Mouse (Mus musculus) liver, embryonic 13.5 days (tissue): Measurements from ENCODE around the gene Gm49510. TPM values are rescaled to one million over a fixed set of nuclear protein-coding genes. Genes with fewer than 3 reads are reported as not detected.
"Not testable (repeated sequence)": the region's sequence is repeated elsewhere in the genome, so short reads cannot be mapped to it uniquely, and the experiment has no call there.

ENCODE experiments used
- ATAC-seq: fragments of 200-750 bp; cut with Nextera tagmentation; 2 replicates; pipeline ENCODE4 v1.8.0; 2017; ENCODE audit warnings: low read depth, mild to moderate bottlenecking, moderate number of reproducible peaks, moderate library complexity
- DNase-seq: peaks from one replicate; pipeline ENCODE4 v3.0.0; 2022
- H3K27ac ChIP-seq: fragments of 300-500 bp; sonication (generic); 2 replicates; pipeline ENCODE4 v1.5.1; 2015; ENCODE audit warnings: moderate library complexity, mild to moderate bottlenecking, inconsistent platforms
- H3K27me3 ChIP-seq: fragments of 300-500 bp; sonication (generic); 2 replicates; pipeline ENCODE4 v1.6.1; 2015; ENCODE audit warnings: mild to moderate bottlenecking, inconsistent platforms
- H3K36me3 ChIP-seq: fragments of 300-500 bp; sonication (generic); 2 replicates; pipeline ENCODE4 v1.6.1; 2015; ENCODE audit warnings: mild to moderate bottlenecking, inconsistent platforms
- H3K4me1 ChIP-seq: fragments of 300-500 bp; sonication (generic); replicated peaks from 2 replicates; pipeline ENCODE4 v1.6.1; 2015; ENCODE audit warnings: inconsistent platforms
- H3K4me2 ChIP-seq: fragments of 300-500 bp; sonication (generic); 2 replicates; pipeline ENCODE4 v1.6.1; 2015; ENCODE audit warnings: inconsistent platforms, mild to moderate bottlenecking, moderate library complexity
- H3K4me3 ChIP-seq: fragments of 300-500 bp; sonication (generic); replicated peaks from 2 replicates; pipeline ENCODE4 v1.5.1; 2015; ENCODE audit warnings: mild to moderate bottlenecking, inconsistent platforms
- H3K9ac ChIP-seq: fragments of 300-500 bp; sonication (generic); 2 replicates; pipeline ENCODE4 v1.6.1; 2015; ENCODE audit warnings: mild to moderate bottlenecking, inconsistent platforms
- H3K9me3 ChIP-seq: fragments of 300-500 bp; sonication (generic); replicated peaks from 2 replicates; pipeline ENCODE4 v1.6.1; 2016; ENCODE audit warnings: inconsistent platforms
- WGBS: fragments of 180-500 bp; shearing (Covaris S2); methylation state at CpG from one replicate; pipeline ENCODE4 v1.1.7; 2015; ENCODE audit not compliant: insufficient replicate concordance; 5-methylcytosine and 5-hydroxymethylcytosine counted together
- polyA plus RNA-seq: library from polyadenylated mRNA; unstranded; fragments of >200 nt; fragmentation: Nextera tagmentation; extraction: Ambion mirVana; gene quantifications from 2 replicates; pipeline ENCODE4 v1.2.1, GENCODE M21; 2015

The Gm49510 gene
- polyA plus RNA-seq, 1 experiment from 2014 or later: 0.16 TPM

DNA sequence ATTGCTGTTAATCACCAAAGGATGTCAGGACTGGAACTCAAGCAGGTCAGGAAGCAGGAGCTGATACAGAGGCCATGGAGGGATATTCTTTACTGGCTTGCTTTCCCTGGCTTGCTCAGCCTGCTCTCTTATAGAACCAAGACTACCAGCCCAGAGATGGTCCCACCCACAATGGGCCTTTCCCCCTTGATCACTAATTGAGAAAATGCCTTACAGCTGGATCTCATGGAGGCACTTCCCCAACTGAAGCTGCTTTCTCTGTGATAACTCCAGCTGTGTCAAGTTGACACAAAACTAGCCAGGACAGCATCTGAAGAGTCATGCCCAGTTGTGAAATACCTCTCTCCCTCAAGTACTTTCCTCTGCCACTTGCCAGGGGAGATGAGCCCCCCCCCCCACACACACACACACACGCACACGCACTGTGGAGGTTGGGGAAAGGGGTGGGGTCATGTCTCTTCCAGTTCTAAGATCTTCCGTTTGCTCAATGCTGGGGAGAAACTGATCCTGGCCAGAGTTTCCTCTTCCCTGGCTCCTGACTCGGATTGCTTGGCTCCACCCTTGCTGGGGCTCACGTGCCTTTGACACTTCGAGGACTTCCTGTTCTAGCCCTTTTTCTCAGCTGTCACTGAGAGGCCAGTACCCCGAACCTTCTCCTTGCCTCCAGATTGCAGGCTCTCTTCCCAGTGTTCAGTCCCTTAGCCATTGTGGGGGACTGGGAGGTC, 20.5 kb upstream of the Gm49510 start:
- ATAC-seq, H3K27me3 ChIP-seq, H3K9me3 ChIP-seq, DNase-seq: not testable (repeated sequence)
- Histone ChIP-seq H3K4me3 (peak overlapping the region; percentile 91; the same call in 1 of the 2 replicates), H3K4me1 (peaks cover 62% of the 10 kb centered on the region), H3K27ac (peak overlapping the region; percentile 96), H3K4me2 (peak overlapping the region; percentile 87), H3K36me3 (peaks cover 46% of the 10 kb centered on the region), H3K9ac (peak overlapping the region; percentile 33)
- 24% methylated on average over 7 of the region's 7 CpGs for WGBS

DNA sequence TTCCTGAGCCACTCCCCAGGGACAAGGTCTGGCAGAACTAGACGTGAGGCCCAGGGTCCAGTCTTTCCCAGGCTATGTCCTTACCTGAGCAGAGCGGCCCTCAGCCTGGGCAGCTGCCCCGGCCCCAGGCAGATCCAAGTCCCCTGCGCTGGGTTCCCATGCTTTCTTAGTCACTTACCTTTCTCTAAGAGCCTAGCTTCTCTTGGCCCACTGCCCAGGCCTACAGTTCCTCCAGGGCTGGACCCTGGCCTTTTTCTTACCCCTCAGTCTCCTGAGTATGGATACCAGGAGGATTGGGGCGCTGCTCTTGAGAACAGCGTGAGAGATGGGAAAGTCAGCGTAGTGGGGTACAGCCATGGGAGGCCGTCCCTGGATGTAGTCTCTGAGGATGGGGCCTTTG, 19.0 kb upstream of the Gm49510 start:
- WGBS: 87% methylated on average over 8 of the region's 8 CpGs
- H3K4me2 ChIP-seq: no peak overlapping the region
- no peak overlapping the region for H3K27ac ChIP-seq
- peaks cover 54% of the 10 kb centered on the region for H3K4me1 ChIP-seq
- no peak for ATAC-seq
- no peak overlapping the region for H3K9ac ChIP-seq
- no peak for DNase-seq
- no peak overlapping the region for H3K4me3 ChIP-seq
- H3K9me3 ChIP-seq: no peaks in the 10 kb centered on the region
- no peaks in the 10 kb centered on the region for H3K27me3 ChIP-seq
- peaks cover 59% of the 10 kb centered on the region for H3K36me3 ChIP-seq

DNA sequence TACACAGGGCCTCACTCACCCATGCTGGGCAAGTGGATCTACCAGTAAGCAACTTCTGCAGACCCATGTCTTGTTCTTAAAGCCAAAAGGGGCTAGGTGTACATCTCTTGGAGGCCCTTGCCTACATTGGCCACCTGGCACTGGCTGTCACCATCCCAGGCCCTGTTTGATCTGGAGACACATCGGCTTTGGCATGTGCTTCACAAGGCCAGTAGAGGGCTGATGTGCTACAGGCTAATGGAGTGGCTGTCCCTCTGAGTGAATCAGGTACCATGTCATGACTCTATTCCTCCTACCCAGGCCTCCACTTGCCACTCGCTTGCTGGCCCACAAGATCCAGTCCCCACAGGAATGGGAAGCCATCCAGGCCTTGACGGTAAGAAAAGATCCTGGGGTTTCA, 17.6 kb upstream of the Gm49510 start:
- no peak overlapping the region for H3K9ac ChIP-seq
- peaks cover 41% of the 10 kb centered on the region for H3K4me1 ChIP-seq
- H3K9me3 ChIP-seq: no peaks in the 10 kb centered on the region
- ATAC-seq (no peak), DNase-seq (no peak)
- H3K4me2 ChIP-seq: no peak overlapping the region
- 79% methylated on average over 3 of the region's 3 CpGs for WGBS
- no peak overlapping the region; the same call in 1 of the 2 replicates for H3K27ac ChIP-seq
- H3K4me3 ChIP-seq: no peak overlapping the region
- peaks cover 72% of the 10 kb centered on the region for H3K36me3 ChIP-seq
- H3K27me3 ChIP-seq: no peaks in the 10 kb centered on the region

DNA sequence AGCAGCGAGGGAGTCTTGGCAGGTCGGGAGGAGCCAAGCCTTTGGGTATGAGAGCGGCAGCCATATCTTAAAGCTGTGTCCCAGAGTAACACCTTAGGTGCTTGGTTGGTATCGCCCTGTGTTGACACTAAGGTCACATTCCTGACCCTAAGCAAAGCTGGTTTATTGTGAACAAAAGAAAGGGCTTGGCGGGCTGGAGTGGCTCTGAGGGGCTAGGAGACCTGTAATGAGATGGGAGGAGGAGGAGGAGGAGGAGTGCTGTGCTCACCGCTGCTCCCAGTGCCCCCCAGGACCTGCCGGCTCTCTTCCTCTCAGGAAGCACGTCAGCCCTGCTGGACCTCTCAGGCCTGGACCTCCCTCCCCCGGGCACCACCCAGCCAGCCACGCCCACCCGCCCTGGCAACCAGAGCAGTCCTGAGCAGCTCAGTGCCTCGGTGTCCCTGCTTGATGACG, 10.0 kb upstream of the Gm49510 start:
- Histone ChIP-seq H3K4me3 (no peak overlapping the region), H3K36me3 (peaks cover 91% of the 10 kb centered on the region), H3K4me2 (peak overlapping the region; percentile 32; the same call in 1 of the 2 replicates), H3K27me3 (no peaks in the 10 kb centered on the region), H3K27ac (peak overlapping the region; percentile 55; the same call in 1 of the 2 replicates), H3K9ac (peak overlapping the region; percentile 56), H3K4me1 (peaks cover 62% of the 10 kb centered on the region), H3K9me3 (no peaks in the 10 kb centered on the region)
- WGBS: 30% methylated on average over 13 of the region's 13 CpGs
- ATAC-seq: peak; percentile 70
- no peak for DNase-seq

DNA sequence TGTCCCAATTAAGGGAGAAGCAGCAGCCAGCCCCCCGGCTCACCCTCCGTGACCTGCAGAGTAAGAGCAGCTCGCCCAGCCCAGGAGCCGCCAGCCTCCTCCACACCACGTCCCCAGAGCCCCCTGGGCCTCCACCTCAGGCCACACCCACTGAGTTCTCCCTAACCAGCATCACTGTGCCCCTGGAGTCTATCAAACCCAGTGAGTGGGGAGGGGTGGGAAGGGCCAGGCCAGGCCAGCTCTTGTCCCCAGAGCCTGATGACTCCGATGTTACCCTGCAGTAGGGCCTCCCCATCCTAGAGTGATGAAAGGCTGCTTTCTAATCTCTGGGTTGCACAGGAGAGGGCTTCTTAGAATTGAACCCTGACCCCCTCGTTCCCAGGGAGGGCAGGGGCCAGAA, 7.0 kb upstream of the Gm49510 start:
- no peaks in the 10 kb centered on the region for H3K27me3 ChIP-seq
- peak; percentile 25 for ATAC-seq
- 38% methylated on average over 7 of the region's 7 CpGs for WGBS
- no peak for DNase-seq
- H3K4me1 ChIP-seq: peaks cover 92% of the 10 kb centered on the region
- H3K4me3 ChIP-seq: no peak overlapping the region
- peak overlapping the region; percentile 89 for H3K27ac ChIP-seq
- peaks cover 64% of the 10 kb centered on the region for H3K36me3 ChIP-seq
- H3K9me3 ChIP-seq: no peaks in the 10 kb centered on the region
- H3K4me2 ChIP-seq: 0 out of 2 replicates have a peak overlapping the region, but pooled peaks have one; percentile 1
- H3K9ac ChIP-seq: peak overlapping the region; percentile 31; the same call in 1 of the 2 replicates

DNA sequence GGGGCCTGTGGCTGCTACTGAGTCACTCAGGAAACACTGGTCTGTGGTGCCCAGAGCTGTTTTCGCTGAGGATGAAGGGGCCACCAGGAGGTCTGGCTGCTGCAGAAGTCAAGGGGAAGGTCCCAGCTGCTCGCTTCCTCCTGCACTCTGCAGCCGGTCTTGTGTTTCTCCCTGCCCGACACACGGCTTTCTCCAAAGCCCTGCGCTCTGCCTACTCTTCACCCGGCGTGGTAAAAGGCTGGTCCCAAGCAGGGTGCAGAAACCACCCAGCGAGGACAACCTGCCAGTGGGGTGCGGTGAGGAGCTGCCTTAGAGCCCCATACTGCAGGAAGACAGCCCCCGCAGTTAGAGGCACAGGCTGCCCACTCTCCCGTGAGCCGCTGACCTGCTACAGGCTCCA, 4.7 kb upstream of the Gm49510 start:
- ATAC-seq (no peak), DNase-seq (no peak)
- peak overlapping the region; percentile 10; the same call in 1 of the 2 replicates for H3K4me3 ChIP-seq
- H3K9ac ChIP-seq: peak overlapping the region; percentile 85
- peak overlapping the region; percentile 97 for H3K4me2 ChIP-seq
- peak overlapping the region; percentile 89 for H3K27ac ChIP-seq
- H3K9me3 ChIP-seq: no peaks in the 10 kb centered on the region
- peaks cover 98% of the 10 kb centered on the region for H3K4me1 ChIP-seq
- 29% methylated on average over 13 of the region's 13 CpGs for WGBS
- H3K36me3 ChIP-seq: peaks cover 43% of the 10 kb centered on the region
- H3K27me3 ChIP-seq: no peaks in the 10 kb centered on the region

DNA sequence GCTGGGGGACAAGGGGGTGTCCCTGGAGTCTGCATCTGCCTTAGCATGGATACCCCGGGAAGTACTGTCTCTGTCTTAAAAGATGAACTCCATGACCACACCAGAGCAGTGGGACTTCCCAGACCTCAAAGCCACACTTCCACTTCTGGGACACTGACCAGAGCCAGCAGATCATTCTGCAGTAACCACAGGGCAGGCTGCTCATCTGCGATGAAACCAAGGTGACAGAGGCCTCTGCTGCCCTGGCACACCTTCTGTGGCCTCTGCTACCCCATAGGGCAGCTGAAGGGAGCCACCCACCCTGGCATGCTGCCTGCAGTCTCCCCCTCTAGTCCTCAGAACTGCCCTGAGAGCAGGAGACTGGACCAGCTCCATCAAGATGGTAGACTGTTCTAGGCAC, 3.7 kb upstream of the Gm49510 start:
- H3K9ac ChIP-seq: peak overlapping the region; percentile 85
- no peak for ATAC-seq
- peaks cover 98% of the 10 kb centered on the region for H3K4me1 ChIP-seq
- H3K36me3 ChIP-seq: peaks cover 33% of the 10 kb centered on the region
- 31% methylated on average over 2 of the region's 2 CpGs for WGBS
- no peak for DNase-seq
- H3K27me3 ChIP-seq: no peaks in the 10 kb centered on the region
- H3K27ac ChIP-seq: peak overlapping the region; percentile 89
- no peaks in the 10 kb centered on the region for H3K9me3 ChIP-seq
- no peak overlapping the region; the same call in 1 of the 2 replicates for H3K4me3 ChIP-seq
- peak overlapping the region; percentile 97 for H3K4me2 ChIP-seq

DNA sequence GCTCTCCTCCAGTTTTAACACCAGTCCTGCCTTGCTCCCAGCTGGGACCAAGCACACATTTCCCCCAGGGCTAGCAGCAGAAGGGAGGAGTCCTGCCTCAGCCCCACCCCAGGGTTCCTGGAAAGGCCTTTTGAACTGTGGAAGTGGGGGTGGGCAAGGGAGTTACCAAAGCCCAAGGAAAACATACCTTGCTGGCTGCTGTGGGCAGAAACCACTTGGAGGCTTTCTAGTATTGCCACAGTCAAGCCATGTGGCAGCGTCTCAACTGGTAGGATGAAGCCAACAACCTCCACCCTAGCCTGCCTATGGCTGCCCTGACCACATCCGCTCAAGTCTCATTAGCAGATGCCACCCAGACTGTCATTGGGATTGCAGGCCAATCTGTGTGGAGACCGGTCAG, 3.3 kb upstream of the Gm49510 start:
- no peak for DNase-seq
- H3K9me3 ChIP-seq: no peaks in the 10 kb centered on the region
- peak overlapping the region; percentile 85 for H3K9ac ChIP-seq
- peaks cover 98% of the 10 kb centered on the region for H3K4me1 ChIP-seq
- H3K4me3 ChIP-seq: peak overlapping the region; percentile 0; the same call in 1 of the 2 replicates
- ATAC-seq: peak; percentile 37
- WGBS: 49% methylated on average over 3 of the region's 3 CpGs
- H3K4me2 ChIP-seq: peak overlapping the region; percentile 97
- H3K36me3 ChIP-seq: peaks cover 29% of the 10 kb centered on the region
- peak overlapping the region; percentile 89 for H3K27ac ChIP-seq
- H3K27me3 ChIP-seq: no peaks in the 10 kb centered on the region

DNA sequence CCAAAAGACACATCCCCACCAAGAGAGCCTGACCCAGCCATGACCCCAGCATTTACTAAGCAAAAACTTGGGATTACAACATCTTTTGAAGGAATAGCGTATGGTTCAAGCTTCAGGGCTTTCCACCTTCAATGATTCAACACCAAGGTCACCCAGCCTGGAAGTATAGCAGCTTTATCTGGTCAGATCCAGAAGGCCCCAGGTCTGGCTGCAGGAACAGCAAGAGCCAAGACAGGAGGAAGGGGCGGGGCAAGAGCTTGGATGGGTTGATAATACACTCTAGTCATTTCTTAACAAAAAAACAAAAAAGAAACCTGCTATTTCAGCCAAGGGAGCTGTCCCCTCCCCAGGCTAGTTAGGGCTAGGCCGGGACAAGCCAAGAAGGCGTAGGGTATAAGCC, 2.0 kb upstream of the Gm49510 start:
- 23% methylated on average over 4 of the region's 4 CpGs for WGBS
- peak overlapping the region; percentile 84 for H3K4me3 ChIP-seq
- H3K9me3 ChIP-seq: no peaks in the 10 kb centered on the region
- ATAC-seq (peak; percentile 26; the same call in 1 of the 2 replicates), DNase-seq (peak; percentile 71)
- peak overlapping the region; percentile 85 for H3K9ac ChIP-seq
- peak overlapping the region; percentile 97 for H3K4me2 ChIP-seq
- H3K27ac ChIP-seq: peak overlapping the region; percentile 89
- peaks cover 92% of the 10 kb centered on the region for H3K4me1 ChIP-seq
- peaks cover 26% of the 10 kb centered on the region for H3K36me3 ChIP-seq
- H3K27me3 ChIP-seq: no peaks in the 10 kb centered on the region

DNA sequence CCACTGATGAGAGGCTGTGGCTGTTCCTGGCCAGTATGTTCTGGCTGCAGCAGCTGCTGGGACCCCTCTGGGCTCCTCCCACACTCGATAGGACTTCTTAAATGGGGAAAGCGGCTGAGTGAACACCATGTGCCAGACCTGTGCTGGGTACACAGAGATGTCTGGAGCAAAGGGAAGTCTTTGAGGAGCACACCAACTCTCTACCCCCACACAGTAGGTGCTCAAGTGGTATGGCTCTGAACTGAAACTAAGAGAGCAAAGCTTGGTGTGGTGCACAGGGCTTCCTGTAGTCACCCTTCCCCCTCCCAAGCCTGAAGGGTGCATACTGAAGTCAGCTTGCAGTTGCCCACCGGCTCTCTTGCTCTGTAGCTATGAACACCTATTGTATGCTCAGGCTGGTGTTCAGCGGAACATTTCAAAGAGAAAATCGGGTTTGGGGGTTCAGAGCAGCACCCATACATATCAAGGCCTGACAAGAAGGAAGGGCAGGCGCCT, 913 bp upstream of the Gm49510 start:
- ATAC-seq (no peak), DNase-seq (no peak)
- 21% methylated on average over 6 of the region's 6 CpGs for WGBS
- Histone ChIP-seq H3K9ac (peak overlapping the region; percentile 85), H3K27ac (peak overlapping the region; percentile 89), H3K4me2 (peak overlapping the region; percentile 97), H3K9me3 (no peaks in the 10 kb centered on the region), H3K27me3 (no peaks in the 10 kb centered on the region), H3K36me3 (peaks cover 25% of the 10 kb centered on the region), H3K4me3 (peak overlapping the region; percentile 84), H3K4me1 (peaks cover 91% of the 10 kb centered on the region)

DNA sequence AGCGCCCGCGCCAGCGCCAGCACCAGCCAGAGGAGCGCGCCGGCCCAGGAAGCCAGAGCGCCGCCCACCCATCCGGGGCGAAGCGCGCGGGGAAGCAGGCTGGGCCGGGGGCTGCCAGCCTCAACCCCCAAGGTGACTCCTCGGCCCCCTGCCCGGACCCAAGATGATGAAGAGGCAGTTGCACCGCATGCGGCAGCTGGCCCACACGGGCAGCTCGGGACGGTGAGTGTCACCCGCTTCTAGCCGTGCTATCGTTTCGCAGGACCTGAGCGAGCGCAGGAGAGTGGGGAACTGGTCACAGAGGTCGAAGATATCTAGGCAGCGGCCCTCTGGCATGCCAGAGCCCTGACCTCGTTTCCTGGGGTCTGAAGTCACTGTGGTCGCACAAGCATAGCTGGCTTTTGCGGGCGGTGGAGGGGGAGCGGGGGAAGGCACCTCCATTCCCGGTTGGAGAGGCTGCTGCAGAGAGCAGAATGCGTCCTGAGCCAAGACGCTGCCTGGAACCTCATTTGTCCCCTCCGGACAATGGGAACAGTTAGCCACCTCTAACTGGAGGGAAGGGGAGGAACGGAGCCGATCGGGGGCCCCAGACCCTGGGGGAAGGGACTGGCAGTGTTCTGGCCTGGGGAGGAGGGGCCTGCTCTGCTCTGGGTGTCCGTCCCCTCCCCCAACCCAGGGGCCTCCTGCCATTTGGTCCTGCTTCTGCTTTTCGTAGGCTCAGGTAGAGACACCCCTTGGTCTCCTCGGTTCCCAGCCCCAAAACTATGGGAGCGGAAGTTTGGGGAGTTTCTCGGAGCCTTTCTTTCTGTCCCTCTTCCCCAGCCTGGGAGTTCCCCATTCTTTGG, 495 bp downstream of the Gm49510 start, which contains the start of gene Sh3bp1:
TSS of gene Sh3bp1 (plus strand) at position 29 of the 845 bp plus-strand sequence.
- peaks cover 33% of the 10 kb centered on the region for H3K36me3 ChIP-seq
- no peaks in the 10 kb centered on the region for H3K9me3 ChIP-seq
- H3K27ac ChIP-seq: peak within 1 kb of the TSS; percentile 89
- peak within 1 kb of the TSS; percentile 84 for H3K4me3 ChIP-seq
- H3K4me1 ChIP-seq: peaks cover 77% of the 10 kb centered on the region
- ATAC-seq (peak; percentile 63), DNase-seq (peak; percentile 66)
- WGBS: 1% methylated on average over 38 of the region's 47 CpGs
- H3K4me2 ChIP-seq: peak within 1 kb of the TSS; percentile 97
- peak within 1 kb of the TSS; percentile 85 for H3K9ac ChIP-seq
- no peaks in the 10 kb centered on the region for H3K27me3 ChIP-seq
